Mouse (Mus musculus) heart, postnatal 25 days (tissue): Measurements from ENCODE around the gene Nrp2. TPM values are rescaled to one million over a fixed set of nuclear protein-coding genes. Genes with fewer than 3 reads are reported as not detected.

Source experiments
- DNase-seq: peaks from one replicate; pipeline ENCODE4 v3.0.0; 2022; ENCODE audit warnings: low spot score
- intact Hi-C: fragments of 180-260 bp; cut with DNase I; formaldehyde crosslinking; loops from one replicate; pipeline ENCODE4 v1.15.1; 2025
- total RNA-seq, 2 experiments: library from RNA; stranded (reverse); gene quantifications; 2 replicates each; pipeline ENCODE4 v1.2.3; 2021

Gene Nrp2
- total RNA-seq, 2 experiments from 2014 or later = 27.6 to 33.6 TPM

DNA sequence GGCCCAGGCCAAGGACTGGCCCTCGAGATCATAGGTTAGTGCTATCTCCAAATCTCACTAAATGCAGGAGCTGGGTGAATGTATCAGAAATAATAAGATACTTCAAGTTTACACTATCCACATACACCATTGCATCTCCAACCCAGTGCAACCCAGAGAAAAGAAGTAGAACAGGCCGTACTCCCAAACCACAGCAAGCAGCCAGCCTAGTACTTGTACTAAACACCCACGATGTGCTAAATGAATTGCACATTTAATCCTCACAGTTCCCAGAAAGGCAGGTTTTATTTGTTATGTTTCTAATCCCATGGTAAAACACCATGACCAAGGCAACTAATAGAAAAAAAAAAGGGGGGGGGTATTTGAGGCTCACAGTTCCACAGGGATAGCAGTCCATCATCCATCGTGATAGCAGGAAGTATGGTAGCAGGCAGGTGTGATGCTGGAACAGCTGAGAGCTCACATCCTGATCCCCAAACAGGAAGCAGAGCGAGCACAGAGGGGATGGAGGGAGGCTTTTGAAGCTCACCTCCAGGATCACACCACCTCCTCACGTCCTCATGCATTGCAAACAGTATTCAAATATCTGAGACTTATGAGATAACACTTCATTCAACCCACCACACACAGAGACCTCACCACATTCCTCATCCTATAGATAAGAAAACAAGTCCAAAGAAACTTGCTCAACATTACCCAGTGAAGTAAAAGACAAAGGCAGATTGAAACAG lies 128.8 kb downstream of the Nrp2 start:
- no peak for DNase-seq
- intact Hi-C loops = no loop called here

- no peak for DNase-seq
- intact Hi-C loops = no loop called here
Observed at GRCm38 (mm10) chr1:62833356-62833755, 130.3 kb downstream of the Nrp2 start.

GRCm38 (mm10) chr1:62834443-62835185 lies 131.5 kb downstream of the Nrp2 start:
- intact Hi-C loops = no loop called here
- no peak for DNase-seq

GRCm38 (mm10) chr1:62838083-62838482 lies 135.0 kb downstream of the Nrp2 start:
- DNase-seq = no peak
- intact Hi-C loops = no loop called here

DNA sequence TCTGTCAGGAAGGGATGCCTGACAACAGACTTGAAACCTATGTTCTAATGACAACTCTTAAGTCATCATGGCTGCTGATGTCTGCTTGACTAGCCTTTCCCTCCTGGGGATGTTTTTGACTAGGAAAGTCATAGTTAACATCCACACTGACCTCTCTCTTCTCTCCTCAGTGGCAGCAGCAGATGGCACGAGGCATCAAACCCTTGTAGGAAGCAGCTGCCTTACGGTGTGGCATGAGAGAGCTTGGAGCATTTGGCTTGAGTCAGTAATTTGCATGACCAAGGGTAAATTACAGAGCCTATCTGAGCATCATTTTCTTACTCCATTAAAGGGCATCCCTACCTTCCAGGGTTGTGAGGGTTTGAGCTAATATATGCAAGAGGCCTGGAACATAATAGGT lies 135.5 kb downstream of the Nrp2 start:
- intact Hi-C loops = no loop called here
- DNase-seq = no peak

- intact Hi-C loops = no loop called here
- no peak for DNase-seq
Observed at GRCm38 (mm10) chr1:62843215-62843614, 140.1 kb downstream of the Nrp2 start.

DNA sequence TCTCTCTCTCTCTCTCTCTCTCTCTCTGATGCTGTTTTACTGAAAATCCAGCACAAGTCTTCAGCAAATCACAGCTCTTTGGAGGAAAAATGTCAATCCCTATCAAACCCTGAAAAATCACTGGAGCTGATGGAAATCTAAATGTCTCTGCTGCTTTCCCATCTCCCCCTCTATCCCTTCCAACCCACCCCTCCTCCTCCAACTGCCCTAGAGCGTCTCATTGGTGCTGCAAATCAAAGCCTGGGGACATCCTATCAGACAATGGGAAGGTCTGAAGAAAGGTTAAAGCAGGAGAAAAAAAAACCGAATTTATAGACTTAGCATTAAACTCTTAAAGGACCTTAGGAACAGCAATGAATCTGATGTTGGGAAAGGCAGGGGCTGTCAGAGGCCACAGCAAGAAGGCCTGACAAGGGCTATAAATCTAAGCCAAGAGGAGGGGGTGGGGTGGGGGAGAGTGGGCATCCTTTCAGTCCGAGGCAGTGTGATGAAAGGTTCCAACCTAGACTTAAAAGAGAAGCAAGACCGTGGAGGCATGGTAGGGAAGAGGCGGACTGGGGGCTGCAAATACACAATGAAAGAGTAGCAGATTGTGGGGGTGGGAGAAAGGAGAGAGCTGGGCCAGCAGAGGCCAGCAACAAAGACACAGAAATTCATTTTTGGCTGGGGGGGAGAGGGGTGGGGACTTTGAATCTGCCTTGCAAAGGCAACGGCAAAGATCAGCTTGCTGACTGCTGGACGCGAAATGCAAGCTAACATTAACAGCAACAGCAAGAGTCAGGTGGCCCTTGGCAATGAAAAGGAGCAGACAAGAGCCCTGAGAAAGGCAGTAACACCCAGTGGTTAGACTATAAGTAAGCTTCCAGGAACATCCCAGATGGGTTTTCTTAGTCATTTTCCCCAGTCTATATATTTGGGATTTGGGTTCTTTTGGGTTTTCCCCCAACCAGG lies 148.2 kb downstream of the Nrp2 start:
- intact Hi-C loops = no loop called here
- no peak for DNase-seq

GRCm38 (mm10) chr1:62853362-62853761 lies 150.3 kb downstream of the Nrp2 start:
- intact Hi-C loops = no loop called here
- no peak for DNase-seq

- intact Hi-C loops = no loop called here
Observed at GRCm38 (mm10) chr1:62853996-62854395, 150.9 kb downstream of the Nrp2 start.

GRCm38 (mm10) chr1:62859098-62859497 lies 156.0 kb downstream of the Nrp2 start:
- DNase-seq = no peak
- intact Hi-C loops = no loop called here

More at GRCm38 (mm10) chr1:62853996-62854395, 150.9 kb downstream of the Nrp2 start:
- DNase-seq = no peak

- DNase-seq = no peak
- intact Hi-C loops = no loop called here
Observed at GRCm38 (mm10) chr1:62859556-62860300, 156.6 kb downstream of the Nrp2 start.

GRCm38 (mm10) chr1:62860327-62860726 lies 157.2 kb downstream of the Nrp2 start:
- no peak for DNase-seq
- intact Hi-C loops = no loop called here

DNA sequence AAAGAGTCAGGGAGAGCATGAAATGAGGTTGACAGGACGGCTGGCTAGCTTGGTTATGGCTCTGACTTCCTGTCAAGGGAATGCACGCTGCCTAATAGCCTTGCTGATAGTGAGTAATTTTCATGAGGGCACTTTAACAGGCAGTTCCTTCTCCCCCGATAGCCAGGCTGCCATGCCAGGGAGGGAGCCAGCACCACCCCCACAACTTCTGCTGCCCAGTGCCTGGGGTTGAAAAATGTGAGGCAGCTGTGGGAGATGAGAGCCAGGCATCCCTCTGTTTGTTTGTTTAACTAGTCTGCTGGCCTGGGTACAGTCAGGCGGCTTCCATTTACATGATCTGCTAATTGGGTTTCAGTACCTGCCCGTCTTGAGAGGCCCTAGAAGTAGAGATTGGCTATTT lies 157.7 kb downstream of the Nrp2 start:
- intact Hi-C loops = no loop called here
- no peak for DNase-seq
